Mouse (Mus musculus) myocyte (in vitro differentiated cells): ENCODE results near the gene Scg3.

Source experiments
- CEBPB ChIP-seq: IDR thresholded peaks from 2 replicates; pipeline ENCODE4 v1.6.1; 2011; ENCODE audit warnings: mild to moderate bottlenecking, moderate library complexity; ENCODE audit not compliant: poor library complexity, insufficient read depth, severe bottlenecking
- E2F4 ChIP-seq: IDR thresholded peaks from one replicate; pipeline ENCODE4 v1.6.1; 2011; ENCODE audit warnings: mild to moderate bottlenecking, control low read depth, moderate library complexity; ENCODE audit not compliant: insufficient read depth
- MYOD1 ChIP-seq, 3 experiments: IDR thresholded peaks; one replicate each; pipeline ENCODE4 v1.6.1; 2011; ENCODE audit warnings: control low read depth in 2 of 3, low read depth in 2 of 3, mild to moderate bottlenecking in 2 of 3, moderate library complexity in 1 of 3; ENCODE audit not compliant: insufficient read length in 2 of 3, control insufficient read depth in 1 of 3
- POLR2A ChIP-seq: IDR thresholded peaks from one replicate; pipeline ENCODE4 v1.6.1; 2011; ENCODE audit warnings: low read depth, mild to moderate bottlenecking, control low read depth, moderate library complexity; ENCODE audit not compliant: insufficient read length
- SRF ChIP-seq: IDR thresholded peaks from one replicate; pipeline ENCODE4 v1.6.1; 2011; ENCODE audit warnings: low read depth; ENCODE audit not compliant: control insufficient read depth, insufficient read length
- TCF12 ChIP-seq: IDR thresholded peaks from one replicate; pipeline ENCODE4 v1.6.1; 2011; ENCODE audit warnings: mild to moderate bottlenecking, control low read depth; ENCODE audit not compliant: poor library complexity, insufficient read depth, severe bottlenecking

- TF ChIP-seq POLR2A, result no peak
- no peak for TF ChIP-seq SRF
- no peak for TF ChIP-seq TCF12
- no peak for TF ChIP-seq E2F4
- TF ChIP-seq CEBPB, result no peak
- no peak for TF ChIP-seq MYOD1 (IDR thresholded peaks at IDR 0.05; ENCODE audit: control insufficient read depth in 1 of 3, insufficient read length in 2 of 3, low read depth in 2 of 3)
Measured at GRCm38 (mm10) chr9:75600166-75600934, 83.5 kb downstream of the Scg3 start.
